Mouse (Mus musculus) kidney, postnatal 4 days (tissue): Measurements from ENCODE around the gene Ushbp1.
"Not testable (repeated sequence)": the region's sequence is repeated elsewhere in the genome, so short reads cannot be mapped to it uniquely, and the experiment has no call there.

Experiments used
- DNase-seq, 2 experiments: peaks; one replicate each; pipeline ENCODE4 v3.0.0; 2021; ENCODE audit warnings: mixed read lengths in 2 of 2

The Ushbp1 gene

DNA sequence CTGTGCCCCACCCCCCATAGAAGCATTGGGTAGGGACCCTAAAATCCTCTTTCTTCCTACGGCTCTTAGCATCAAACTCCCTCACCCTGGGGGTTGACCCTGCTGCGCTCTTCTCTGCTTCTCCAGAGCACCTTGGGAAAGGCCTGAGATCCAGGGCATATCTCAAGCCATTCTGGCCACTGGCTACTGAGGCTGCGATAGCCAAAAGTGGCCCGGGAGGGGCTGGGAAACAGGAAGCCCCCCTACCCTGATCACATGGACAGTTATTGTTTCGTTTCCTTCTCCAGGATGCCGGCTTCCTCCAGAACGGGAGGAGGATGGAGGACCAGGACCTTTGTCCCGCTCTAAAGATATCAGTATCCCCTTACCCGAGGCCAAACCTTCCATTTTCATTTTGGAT, at the start of gene Ushbp1:
Gene Ushbp1 (minus strand): TSS at position 174 of the 400 bp plus-strand sequence.
- DNase-seq: peak; percentile 36 to 51

DNA sequence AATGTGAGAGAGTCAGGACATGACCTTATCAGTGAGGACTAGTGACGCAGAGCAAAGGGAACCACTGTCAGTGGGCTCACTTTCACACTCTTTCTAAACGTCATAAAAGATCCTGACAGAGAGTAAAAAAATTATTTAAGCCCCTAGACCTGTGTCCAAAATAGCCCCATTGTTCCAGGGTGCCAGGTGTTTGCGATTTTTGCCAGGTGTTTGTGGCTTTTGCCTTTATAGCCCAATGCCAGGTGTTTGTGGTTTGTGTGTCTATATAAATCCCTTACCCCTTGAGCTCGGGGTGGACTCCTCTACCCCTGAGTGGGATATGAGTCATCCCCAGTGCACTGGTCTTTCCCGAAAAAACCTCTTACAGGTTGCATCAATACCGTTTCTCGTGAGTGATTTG, 49.5 kb upstream of the Ushbp1 start:
- DNase-seq: no peak

DNA sequence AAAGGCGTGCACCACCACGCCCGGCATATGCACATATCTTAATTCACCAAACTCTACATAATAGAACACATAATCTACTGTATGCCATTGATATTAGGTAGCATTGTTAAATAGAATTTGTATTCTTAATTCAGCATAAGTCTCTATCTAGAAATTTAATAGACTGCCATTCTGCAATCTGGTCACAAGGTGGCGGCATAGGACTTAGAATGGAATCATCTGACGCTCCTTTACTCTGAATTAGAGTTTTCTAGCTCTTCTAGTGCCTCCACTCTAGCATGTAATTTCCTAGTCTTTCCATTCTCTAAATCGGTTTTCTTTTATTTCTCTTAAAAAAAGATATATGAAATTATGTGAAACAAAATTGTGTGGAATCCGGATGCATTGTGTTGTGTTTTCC, 45.8 kb upstream of the Ushbp1 start:
- peak; percentile 37 to 44 for DNase-seq

DNA sequence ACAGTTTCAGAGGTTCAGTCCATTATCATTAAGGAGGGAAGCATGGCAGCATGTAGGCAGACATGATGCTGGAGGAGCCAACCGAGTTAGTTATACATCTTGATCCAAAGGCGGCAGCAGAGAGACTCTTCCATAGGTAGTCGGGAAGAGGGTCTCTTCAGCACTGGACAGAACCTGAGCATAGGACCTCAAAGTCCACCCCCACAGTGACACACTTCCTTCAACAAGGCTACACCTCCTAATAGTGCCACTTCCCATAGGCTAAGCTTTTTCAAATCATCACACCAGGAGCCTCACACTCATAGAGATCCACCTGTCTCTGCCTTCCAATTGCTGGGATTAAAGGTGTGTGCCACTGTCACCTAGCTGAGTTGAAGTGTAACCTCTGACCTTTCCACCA, 41.4 kb upstream of the Ushbp1 start:
- no peak for DNase-seq

DNA sequence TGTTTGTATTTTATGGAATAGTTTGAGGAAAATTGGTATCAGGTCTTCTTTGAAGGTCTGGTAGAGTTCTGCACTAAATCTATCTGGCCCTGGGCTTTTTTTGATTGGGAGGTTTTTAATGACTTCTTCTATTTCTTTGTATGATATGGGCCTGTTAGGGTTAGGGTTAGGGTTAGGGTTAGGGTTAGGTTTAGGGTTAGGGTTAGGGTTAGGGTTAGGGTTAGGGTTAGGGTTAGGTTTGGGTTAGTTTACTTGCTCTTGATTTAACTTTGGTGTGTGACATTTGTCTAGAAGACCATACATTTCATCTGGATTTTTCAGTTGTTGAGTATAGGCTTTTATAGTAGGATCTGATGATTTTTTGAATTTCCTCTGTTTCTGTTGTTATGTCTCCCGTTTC, 37.3 kb upstream of the Ushbp1 start:
- DNase-seq: not testable (repeated sequence)

DNA sequence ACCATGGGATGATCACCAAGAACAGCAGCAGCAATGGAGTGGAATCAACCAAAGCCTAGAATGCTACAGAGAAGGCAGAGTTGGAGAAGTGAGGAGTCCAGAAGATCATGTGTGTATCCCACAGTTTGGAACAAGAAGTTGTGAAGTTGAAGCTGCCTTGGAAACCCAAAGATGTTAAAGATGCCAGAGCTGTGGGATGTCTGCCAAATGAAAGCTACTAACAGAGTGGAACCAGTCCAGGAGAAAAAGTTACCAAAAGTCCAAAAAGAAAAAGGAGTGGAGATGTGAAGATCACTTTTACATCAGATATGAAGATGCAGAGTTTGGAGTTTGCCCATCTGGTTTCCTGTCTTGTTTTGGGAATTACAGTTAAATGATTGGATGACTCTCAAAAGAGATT, 26.5 kb upstream of the Ushbp1 start:
- DNase-seq: no peak

DNA sequence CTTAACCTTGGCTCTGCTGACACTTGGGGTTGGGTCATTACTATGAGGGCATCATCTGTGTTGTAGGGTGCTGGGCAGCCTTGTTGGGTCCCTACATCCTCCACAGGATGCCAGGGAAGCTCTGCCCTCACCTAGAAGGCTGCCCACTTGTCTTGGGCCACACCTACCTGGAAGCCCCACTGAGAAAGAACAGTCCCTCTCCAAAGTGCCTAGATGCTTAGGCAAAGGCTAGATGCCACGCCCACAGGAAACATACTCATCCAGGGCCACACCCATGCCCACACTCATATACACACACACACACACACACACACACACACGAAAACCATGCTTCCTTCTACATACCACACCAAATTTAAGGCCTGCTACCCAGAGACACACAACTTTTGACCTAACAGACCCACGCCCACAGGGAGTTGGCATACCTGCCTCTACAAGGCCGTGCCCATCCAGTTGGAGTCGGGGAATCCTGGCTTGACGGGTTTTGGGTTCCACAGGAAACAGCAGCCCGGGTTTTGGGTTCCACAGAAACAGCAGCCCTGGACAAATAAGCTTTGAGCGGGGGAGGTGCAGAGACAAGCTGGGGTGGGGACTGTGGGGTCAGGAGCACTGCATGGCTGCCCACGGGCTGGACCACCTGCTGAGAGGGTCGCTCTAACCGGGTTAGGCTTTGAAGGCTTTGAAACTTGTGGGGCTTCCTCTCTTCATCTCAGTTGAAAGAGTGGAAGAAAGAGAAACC, 16.1 kb upstream of the Ushbp1 start:
- DNase-seq: peak in 1 of 2 experiments; percentile 20

DNA sequence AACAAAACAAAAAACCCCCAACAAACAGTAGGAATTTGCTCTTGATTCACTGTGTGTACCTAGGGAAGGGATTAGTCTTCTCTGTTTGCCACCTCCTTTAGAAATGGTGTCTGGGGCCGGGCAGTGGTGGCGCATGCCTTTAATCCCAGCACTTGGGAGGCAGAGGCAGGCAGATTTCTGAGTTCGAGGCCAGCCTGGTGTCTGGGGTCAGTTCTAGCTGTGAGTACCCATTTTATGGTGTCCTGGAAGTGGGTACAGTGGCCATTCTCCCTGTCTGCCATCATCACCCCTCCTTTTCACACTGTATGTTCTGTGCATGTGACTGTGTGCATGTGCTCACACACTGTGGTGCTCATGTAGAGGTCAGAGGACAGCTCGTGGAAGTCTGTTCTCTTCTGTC, 12.6 kb upstream of the Ushbp1 start:
- DNase-seq: no peak

DNA sequence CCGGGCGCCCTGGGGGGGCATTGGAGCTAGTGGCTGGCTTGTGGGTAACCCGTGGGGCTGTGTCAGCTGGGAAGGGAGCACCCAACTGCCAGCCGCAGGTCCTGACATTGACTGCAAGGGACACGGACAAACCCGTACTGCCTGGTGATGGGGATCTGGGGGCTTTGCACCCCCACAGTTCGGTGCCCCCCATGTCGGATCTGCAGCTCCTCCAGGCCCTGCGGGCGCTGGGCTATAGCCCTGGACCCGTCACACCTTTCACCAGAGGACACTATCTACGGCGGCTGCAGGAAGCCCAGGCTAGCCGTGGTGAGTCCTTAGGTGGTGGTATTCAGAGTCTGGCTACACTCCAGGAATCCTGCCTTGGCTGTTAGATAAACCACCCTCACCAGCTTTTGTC, 11.8 kb upstream of the Ushbp1 start:
- DNase-seq: peak in 1 of 2 experiments; percentile 4

DNA sequence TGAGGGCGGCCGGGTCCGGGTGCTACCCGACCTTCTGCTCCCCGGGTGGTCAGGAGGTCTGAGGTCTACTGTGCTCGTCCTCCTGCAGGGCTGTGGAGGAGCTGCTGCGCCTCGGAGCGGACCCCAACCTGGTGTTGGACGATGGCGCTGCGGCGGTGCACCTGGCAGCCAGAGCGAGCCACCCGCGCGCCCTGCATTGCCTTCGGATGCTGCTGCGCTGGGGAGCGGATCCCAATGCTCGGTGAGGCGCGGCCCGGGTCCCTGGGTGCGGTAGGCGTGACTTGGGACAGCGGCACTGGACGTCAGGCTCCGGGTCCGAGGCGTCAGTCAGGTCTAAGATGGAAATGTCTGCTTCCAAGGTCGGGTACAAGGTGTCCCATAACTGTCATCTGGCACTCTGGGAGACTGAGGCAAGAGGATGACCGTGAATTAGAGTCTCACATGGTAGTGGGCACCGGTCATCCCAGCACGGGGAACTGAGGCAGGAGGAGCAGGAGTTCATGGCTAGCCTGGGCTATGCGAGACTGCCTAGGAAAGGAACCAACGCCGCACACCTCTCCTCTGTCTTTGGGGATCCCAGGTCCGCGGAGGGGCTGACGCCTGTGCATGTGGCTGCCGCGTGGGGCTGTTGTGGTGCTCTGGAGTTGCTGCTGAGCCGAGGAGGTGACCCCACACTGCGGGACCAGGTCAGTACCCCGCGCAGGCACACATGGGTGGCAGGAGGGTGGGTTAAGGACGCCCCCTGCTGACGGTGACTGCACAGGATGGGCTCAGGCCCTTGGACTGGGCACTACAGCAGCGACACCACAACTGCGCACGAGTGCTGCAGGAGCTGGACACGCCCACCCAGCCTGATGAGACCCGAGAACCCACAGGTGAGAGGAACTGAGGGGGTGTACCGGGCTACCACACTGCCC, 10.8 kb upstream of the Ushbp1 start:
- peak; percentile 88 to 90 for DNase-seq

DNA sequence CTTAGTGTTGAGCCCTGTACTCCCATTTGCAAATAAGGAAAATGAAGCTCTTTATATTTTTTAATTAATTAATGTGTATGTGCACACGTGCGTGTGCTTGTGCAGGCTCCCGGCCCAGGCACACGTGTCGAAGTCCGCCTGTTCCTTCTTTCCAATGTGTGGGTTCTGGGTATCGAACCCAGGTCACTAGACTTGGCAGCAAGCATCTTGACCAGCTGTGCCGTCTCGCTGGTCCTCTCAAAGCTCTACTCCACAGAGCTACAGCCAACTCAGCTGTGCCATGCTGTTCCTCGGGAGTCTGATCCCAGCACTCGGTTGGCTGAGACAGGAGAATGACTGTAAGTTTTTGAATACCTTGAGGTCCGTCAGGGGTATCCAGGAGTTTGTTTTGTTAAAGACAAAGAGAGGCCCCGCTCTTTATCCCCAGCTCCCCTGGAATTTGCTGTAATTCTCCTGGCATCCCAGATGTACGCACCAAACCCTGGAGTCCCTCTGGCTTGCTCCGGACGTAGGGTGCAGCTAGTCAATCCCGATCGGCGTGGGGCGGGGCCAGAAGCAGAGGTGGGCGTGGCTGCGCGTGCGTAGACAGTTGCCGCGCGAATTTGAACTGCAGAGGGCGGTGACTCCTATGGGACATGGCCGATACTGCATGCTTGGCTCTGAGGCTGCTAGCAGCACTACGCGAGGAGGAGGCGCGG, 9.9 kb upstream of the Ushbp1 start, which contains the start of gene Ankle1:
Gene Ankle1 (plus strand): TSS at position 610 of the 698 bp plus-strand sequence.
- peak; percentile 98 for DNase-seq

DNA sequence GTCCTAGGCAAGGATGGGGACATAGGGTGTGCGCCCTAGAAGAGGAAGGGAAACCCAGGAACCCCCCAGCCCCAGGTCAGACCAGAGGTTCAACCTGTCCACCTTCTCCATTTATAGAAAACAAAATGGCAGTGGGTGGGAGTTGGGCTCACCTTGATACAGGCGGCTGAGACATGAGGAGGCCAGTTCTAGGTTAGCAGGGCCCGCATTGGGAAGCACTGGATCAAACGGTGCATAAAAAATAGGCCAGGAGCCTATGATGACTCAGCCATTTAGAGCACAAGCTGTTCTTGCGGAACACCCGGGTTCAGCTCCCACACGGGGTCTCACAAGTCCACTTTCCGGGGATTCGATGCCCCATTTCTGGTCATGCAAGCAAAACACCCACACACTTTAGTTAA, 9.3 kb upstream of the Ushbp1 start:
- DNase-seq: peak in 1 of 2 experiments; percentile 13

DNA sequence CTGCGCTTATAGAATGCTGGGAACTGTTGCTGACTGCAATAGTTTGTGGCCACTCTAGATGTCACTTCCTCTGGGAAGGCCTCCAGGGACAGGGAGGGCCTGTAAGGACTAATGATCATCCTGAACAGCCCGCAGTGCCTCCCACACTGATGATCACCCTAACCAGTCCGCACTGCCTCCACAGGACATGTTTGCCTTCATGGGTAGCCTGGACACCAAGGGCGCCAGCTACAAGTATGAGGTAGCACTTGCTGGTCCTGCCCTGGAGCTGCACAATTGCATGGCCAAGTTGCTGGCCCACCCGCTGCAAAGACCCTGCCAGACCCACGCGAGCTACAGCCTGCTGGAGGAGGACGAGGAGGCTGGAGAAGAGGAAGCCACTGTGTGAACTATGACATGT, 8.4 kb upstream of the Ushbp1 start:
- DNase-seq: peak; percentile 2 to 8

DNA sequence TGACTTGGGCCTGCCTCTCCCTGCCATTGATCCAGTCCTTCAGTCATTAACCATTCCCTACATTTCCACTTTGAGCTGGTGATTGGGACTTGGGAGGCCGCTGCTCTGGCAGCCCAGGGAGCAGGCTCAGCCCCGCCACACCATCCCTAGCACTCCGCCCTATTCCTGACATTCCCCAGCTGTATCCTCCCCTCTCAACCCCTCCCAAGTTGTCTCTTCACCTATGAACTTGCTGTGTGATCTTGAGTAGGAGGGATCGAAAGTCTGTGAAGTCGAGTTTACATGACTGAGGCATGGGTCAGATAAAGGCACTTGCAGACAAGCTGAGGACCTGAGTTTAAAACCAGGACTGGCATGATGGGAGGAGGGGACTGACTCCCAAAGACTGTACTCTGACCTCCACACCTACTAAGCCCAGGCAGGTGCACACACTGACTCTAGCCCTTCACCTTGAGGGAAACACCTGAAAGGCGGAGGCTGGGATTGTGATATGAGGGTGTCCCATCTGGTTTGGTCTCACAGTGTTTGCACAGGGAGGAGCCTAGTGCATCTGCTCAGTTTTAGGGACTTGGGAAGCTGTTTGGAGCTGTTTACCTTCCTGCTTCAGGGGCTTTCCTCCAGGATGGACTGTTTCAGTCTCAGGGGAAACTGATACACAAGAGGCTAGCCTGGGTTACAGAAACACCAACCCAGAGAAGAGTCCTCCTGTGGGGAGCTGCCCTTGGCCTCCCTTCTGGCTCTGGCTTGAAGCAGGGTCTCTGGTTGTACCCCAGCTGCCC, 7.7 kb upstream of the Ushbp1 start:
- peak; percentile 1 to 3 for DNase-seq

DNA sequence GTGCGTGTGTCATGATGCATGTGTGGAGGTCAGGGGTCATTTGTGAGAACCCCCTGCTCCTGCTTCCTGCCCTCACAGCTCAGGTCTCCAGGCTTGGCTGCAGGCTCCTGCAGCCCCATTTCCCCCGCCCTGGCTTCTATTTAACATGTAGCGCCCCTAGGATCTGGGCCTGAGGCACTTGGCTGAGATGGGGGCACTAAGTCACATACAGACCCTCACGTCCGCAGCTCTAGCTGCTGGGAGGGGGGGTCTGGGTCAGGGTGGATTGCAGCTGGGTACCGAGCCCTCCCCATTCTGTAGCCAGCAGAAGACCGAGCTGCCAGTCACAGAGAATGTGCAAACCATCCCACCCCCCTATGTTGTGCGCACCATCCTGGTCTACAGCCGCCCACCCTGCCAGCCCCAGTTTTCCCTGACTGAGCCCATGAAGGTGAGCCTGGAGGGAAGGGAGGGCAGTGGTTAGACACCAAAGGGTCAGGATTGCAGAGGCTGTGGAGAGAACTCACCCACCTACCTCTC, 6.9 kb upstream of the Ushbp1 start:
- peak in 1 of 2 experiments; percentile 1 for DNase-seq

DNA sequence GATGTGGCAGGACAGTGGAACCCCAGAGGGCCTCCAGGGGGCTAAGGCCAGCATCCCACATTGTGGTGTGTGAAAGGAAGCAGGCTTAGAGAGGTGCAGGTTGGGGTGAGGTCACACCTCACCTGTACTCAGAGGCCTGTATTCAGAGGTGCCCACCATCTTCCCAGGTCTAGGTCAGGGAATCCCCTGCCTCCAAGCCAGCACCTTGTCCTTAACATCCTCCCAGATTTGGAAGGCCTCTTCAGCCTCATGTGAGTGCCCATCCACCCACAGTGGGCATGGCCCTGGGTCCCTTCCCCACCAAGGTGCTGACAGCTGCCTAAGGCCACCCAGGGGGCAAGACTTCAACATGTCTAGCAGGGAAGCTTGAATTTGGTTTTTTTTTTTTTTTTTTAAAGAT, 5.9 kb upstream of the Ushbp1 start:
- DNase-seq: peak in 1 of 2 experiments; percentile 1

DNA sequence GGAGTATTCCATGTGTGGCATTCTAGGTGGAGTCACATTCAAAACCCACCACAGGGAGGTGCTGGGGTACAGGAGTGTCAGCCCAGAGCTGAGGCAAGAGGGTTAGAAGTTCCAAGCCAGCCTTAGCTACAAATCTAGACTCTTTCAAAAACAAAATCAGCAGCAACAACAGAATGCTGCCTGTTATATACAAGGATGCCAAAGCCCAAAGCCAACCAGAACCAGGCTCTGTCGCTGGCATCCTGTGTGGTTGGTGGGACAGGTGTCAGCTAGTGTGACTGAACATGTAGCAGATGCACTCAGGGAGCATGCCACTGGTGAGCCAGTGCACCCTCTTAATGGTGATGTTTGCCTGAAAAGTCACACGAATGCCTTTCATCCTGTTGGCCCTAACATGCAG, 5.2 kb upstream of the Ushbp1 start:
- DNase-seq: peak in 1 of 2 experiments; percentile 1

DNA sequence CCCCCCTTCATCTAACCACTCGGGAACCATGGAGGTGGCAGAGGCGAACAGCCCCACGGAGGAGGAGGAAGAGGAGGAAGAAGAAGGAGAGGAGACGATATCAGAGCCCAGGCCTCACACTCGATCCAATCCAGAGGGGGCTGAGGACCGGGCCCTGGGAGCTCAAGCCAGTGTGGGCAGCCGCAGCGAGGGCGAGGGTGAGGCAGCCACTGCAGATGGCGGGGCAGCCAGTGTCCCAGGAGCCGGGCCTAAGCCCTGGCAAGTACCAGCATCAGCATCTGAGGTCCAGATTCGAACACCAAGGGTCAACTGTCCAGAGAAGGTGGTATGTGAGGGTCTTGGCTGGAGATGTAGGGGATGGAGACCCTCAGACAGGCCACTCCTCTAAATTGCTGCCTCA, 2.1 kb upstream of the Ushbp1 start:
- peak in 1 of 2 experiments; percentile 4 for DNase-seq

DNA sequence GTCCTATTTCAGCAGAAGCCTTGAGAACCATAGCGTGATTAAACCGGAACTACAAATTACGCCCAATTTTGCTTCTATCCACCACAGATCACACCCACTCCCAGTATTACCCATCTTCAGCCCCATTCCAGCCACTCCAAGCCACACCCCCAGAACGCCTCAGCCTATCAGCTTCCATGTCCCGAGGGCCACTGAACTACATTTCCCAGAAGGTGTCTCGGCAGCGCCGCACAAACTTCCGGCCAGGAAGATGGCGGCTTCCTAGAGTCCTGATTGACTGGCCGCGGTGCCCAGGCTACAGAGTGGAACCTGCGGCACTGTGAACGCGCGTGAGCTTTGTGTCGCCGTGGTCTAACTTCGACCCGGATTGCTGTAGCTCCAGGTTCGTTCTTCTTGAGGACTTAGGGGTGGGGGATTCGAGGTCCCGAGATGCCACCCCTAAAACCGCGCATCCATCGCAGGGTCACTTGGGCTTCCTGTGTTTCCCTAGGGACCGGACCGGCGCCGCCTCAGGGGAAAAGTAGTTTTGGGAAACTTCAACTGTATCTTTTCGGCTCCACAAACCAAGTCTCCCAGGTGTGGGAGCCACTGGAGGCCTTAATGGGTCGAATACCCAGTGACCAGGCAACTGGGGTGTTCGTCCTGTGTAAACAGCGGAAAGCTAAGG, 1.2 kb upstream of the Ushbp1 start, which contains the start of gene Babam1:
Gene Babam1 (plus strand): TSS at position 223 of the 667 bp plus-strand sequence.
- peak; percentile 92 to 96 for DNase-seq

DNA sequence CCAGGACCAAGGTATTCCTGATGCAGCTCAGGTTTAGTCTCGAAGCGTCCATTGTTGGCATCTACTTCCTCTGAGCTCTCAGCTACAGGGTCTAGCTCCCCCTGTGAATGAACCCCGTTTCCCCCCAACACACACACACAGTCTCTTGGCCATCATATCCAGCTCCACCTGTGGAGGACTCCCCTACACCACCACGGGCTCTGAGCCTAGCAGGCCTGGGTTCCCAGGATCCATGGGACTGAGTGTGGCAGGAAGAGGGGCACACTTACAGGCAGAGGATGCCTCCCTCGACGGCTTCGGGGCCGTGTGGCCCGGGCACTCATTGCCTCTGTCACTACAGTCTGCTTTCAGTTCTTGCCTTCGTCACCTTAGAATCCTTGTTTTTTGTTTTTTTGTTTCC, 531 bp downstream of the Ushbp1 start:
- peak; percentile 3 for DNase-seq

DNA sequence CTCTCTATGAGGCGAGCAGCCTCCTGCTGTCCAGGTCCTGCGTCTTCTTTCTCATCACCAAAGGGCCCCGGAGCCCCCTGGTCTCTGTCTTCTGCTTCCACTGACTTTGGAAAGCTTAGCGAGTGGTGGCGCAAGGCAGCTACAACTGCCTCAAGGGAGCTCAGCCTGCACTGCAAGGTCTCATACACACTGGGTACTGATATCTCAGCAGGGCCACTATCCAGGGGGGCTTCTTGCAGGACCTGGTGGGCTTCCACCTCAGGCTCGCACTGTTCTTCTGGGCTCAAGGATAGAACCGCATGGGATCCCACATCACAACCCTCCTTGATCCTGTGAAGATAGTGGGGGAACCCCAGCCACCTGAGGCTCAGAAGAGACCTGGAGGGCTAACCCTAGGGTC, 1.1 kb downstream of the Ushbp1 start:
- DNase-seq: peak in 1 of 2 experiments; percentile 10
